Mouse (Mus musculus) forebrain, embryonic 14.5 days (tissue): ENCODE results near the gene Edil3. TPM values are rescaled to one million over a fixed set of nuclear protein-coding genes. Genes with fewer than 3 reads are reported as not detected.
"Not testable (repeated sequence)": the region's sequence is repeated elsewhere in the genome, so short reads cannot be mapped to it uniquely, and the experiment has no call there.

ENCODE experiments used
- ATAC-seq: fragments of 200-750 bp; cut with Nextera tagmentation; 2 replicates; pipeline ENCODE4 v1.8.0; 2017; ENCODE audit warnings: mild to moderate bottlenecking, moderate library complexity
- DNase-seq: peaks from one replicate; pipeline ENCODE4 v3.0.0-alpha.2; 2015; ENCODE audit warnings: low spot score
- H3K27ac ChIP-seq: fragments of 300-500 bp; sonication (generic); 2 replicates; pipeline ENCODE4 v1.5.1; 2014; ENCODE audit warnings: low read depth, mild to moderate bottlenecking, control low read depth, low read length, moderate library complexity
- H3K27me3 ChIP-seq: fragments of 300-500 bp; sonication (generic); replicated peaks from 2 replicates; pipeline ENCODE4 v1.6.1; 2014; ENCODE audit warnings: low read length, control low read depth, mixed read lengths; ENCODE audit not compliant: control insufficient read depth, insufficient read depth
- H3K36me3 ChIP-seq: fragments of 300-500 bp; sonication (generic); 2 replicates; pipeline ENCODE4 v1.6.1; 2014; ENCODE audit warnings: low read length, control low read depth; ENCODE audit not compliant: control insufficient read depth, insufficient read depth
- H3K4me1 ChIP-seq: fragments of 300-500 bp; sonication (generic); 2 replicates; pipeline ENCODE4 v1.6.1; 2014; ENCODE audit warnings: antibody characterized with exemption, low read length, control low read depth; ENCODE audit not compliant: control insufficient read depth, insufficient read depth
- H3K4me2 ChIP-seq: fragments of 300-500 bp; sonication (generic); 2 replicates; pipeline ENCODE4 v1.6.1; 2014; ENCODE audit warnings: mild to moderate bottlenecking, control low read depth, low read length
- H3K4me3 ChIP-seq: fragments of 300-500 bp; sonication (generic); 2 replicates; pipeline ENCODE4 v1.5.1; 2014; ENCODE audit warnings: low read depth, low read length, control low read depth
- H3K9ac ChIP-seq: fragments of 300-500 bp; sonication (generic); 2 replicates; pipeline ENCODE4 v1.6.1; 2014; ENCODE audit warnings: mild to moderate bottlenecking, low read length, control low read depth, moderate library complexity
- H3K9me3 ChIP-seq: fragments of 300-500 bp; sonication (generic); replicated peaks from 2 replicates; pipeline ENCODE4 v1.6.1; 2016; ENCODE audit warnings: low read length, control low read depth, mixed read lengths; ENCODE audit not compliant: control insufficient read depth
- whole genome bisulfite sequencing: fragments of 180-500 bp; shearing (Covaris S2); extraction: QIAGEN DNeasy Blood & Tissue Kit; methylation state at CpG from one replicate; pipeline ENCODE4 v1.1.7; 2014; 5-methylcytosine and 5-hydroxymethylcytosine counted together
- polyA plus RNA-seq: library from polyadenylated mRNA; unstranded; fragments of >200 nt; fragmentation: Nextera tagmentation; extraction: Ambion mirVana; gene quantifications from 2 replicates; pipeline ENCODE4 v1.2.1, GENCODE M21; 2014

Edil3 gene
- polyA plus RNA-seq, 1 experiment from 2014 or later = 38.5 TPM

DNA sequence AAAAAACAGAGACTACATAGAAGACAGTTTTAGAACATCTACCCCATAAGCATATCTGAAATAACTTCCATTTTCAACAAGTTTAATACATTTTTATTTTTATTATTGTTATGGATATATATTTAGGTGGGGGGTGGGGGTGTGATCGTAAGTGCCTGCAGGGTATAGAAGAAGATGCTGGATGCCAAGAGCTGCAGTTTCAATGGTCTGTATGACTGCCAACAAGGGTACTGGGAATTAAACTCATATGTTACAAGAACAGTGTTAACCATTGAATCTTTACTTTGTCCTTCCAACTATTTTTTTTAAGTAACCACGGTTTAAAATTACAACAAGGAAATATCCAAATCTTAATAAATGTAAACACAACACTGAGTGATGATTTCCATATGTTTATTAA lies 214.4 kb downstream of the Edil3 start:
- Histone ChIP-seq H3K36me3 (no peaks in the 10 kb centered on the region), H3K27me3 (no peaks in the 10 kb centered on the region), H3K4me2 (no peak overlapping the region), H3K9ac (no peak overlapping the region), H3K4me3 (no peak overlapping the region), H3K9me3 (no peaks in the 10 kb centered on the region), H3K4me1 (no peaks in the 10 kb centered on the region), H3K27ac (no peak overlapping the region)
- WGBS = 80% methylated on average over 2 of the region's 2 CpGs
- DNase-seq (no peak), ATAC-seq (no peak)

DNA sequence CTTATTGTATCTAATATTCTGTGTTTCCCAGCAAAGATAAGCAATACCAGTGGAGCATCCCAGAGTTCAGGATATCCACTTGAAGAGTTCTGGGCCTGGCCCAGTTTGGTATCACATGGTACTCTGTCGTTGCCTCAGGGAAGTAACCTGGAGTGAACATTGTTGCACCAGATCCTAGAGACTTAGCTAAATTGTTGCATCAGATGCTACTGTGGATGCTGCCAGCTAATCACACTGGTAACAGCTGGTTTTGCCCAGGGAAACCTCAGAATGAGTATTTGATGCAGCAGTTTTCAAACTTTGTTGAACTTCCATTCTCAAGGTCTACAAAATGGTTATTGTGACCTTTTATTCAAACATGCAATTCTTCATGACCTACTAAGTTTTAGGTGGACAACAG lies 220.2 kb downstream of the Edil3 start:
- ATAC-seq (no peak), DNase-seq (no peak)
- H3K9me3 ChIP-seq = no peaks in the 10 kb centered on the region
- H3K4me2 ChIP-seq = no peak overlapping the region
- H3K4me3 ChIP-seq = no peak overlapping the region
- no peaks in the 10 kb centered on the region for H3K27me3 ChIP-seq
- H3K9ac ChIP-seq = no peak overlapping the region
- H3K27ac ChIP-seq = no peak overlapping the region
- no peaks in the 10 kb centered on the region for H3K36me3 ChIP-seq
- H3K4me1 ChIP-seq = no peaks in the 10 kb centered on the region
- 89% methylated on average over 1 of the region's 1 CpGs for WGBS

DNA sequence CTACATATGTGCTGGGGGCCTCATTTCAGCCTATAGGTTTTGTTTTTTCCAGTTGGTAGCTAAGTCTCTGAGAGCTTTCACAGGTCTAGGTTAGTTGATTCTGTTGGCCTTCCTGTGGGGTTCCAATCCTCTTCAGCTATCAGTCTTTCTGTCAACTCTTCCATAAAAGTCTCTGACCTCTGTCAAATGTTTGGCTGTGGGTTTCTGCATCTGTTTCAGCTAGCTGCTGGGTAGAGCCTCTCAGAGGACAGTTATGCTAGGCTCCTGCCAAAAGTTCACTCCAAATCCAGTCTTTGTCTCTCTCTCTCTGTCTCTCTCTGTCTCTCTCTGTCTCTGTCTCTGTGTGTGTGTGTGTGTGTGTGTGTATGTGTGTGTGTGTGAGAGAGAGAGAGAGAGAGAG lies 248.9 kb downstream of the Edil3 start:
- not testable (repeated sequence) for H3K9me3 ChIP-seq, H3K27ac ChIP-seq, H3K4me3 ChIP-seq, H3K4me1 ChIP-seq, DNase-seq, ATAC-seq, H3K27me3 ChIP-seq, H3K4me2 ChIP-seq, H3K36me3 ChIP-seq, H3K9ac ChIP-seq

DNA sequence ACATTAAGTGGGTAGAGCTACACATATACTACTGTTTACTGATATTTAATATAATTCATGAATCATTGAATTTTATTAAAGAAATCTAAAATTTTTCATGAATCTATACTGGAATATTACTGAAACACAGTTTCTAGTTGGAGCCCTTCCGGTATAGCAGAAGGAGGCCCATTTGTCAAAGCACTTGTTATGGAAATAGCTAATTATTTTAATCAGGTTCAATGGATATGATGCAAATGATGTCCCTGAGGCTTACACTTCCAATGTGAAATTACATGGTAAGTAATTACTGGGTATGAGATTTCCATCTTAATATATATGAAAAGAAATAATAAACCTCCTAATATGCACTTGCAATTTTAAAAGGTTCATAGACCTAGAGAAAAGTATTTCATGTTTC lies 254.9 kb downstream of the Edil3 start:
- no peak overlapping the region for H3K4me2 ChIP-seq
- 37% methylated on average over 1 of the region's 1 CpGs for WGBS
- no peaks in the 10 kb centered on the region for H3K4me1 ChIP-seq
- no peaks in the 10 kb centered on the region for H3K27me3 ChIP-seq
- no peak overlapping the region for H3K27ac ChIP-seq
- DNase-seq (peak; percentile 47), ATAC-seq (peak; percentile 73; the same call in 1 of the 2 replicates)
- no peak overlapping the region for H3K4me3 ChIP-seq
- H3K36me3 ChIP-seq = no peaks in the 10 kb centered on the region
- H3K9ac ChIP-seq = no peak overlapping the region
- no peaks in the 10 kb centered on the region for H3K9me3 ChIP-seq

DNA sequence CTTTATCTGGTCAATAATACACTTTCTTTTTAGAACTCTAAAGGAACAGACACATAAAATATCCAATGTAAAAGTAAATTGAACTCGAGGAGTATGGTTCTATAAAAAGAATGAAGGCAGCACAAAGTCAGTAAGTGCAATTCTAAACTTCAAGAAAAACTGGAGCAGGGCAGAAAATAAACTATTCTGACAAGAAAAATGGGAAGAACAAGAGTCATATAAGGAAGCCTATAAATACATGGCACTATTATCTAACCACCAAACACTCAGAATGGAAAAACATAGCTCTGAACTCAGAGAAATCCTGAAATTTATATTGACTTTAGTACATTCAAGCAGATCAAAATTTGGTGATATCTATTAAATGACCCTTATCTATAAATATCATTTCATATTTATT lies 284.6 kb downstream of the Edil3 start:
- no peak overlapping the region for H3K27ac ChIP-seq
- 75% methylated on average over 1 of the region's 1 CpGs for WGBS
- DNase-seq (no peak), ATAC-seq (no peak)
- H3K9ac ChIP-seq = no peak overlapping the region
- no peak overlapping the region for H3K4me3 ChIP-seq
- no peaks in the 10 kb centered on the region for H3K27me3 ChIP-seq
- H3K4me1 ChIP-seq = no peaks in the 10 kb centered on the region
- H3K36me3 ChIP-seq = no peaks in the 10 kb centered on the region
- H3K9me3 ChIP-seq = no peaks in the 10 kb centered on the region
- no peak overlapping the region for H3K4me2 ChIP-seq

DNA sequence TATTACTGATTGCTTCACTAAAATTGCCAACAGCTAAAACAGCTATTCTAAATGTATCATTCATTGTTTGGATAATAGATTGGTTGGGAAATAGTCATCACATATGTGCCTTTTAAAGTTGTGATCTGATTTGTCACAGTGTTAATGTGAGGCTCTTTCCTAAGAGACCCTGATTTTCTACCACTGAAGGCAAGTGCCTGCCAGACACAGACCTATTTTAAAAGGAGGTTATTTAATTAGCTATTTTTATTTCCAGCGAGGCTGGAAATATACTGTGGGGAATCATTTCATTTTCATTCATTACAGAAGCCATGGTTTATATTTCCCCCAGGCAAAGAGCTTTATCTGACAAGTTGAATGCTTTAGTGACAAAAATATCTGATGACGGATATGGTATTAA lies 296.3 kb downstream of the Edil3 start:
- Histone ChIP-seq H3K4me2 (no peak overlapping the region), H3K9ac (no peak overlapping the region), H3K27me3 (no peaks in the 10 kb centered on the region), H3K4me3 (no peak overlapping the region), H3K27ac (no peak overlapping the region), H3K4me1 (no peaks in the 10 kb centered on the region), H3K9me3 (no peaks in the 10 kb centered on the region), H3K36me3 (no peaks in the 10 kb centered on the region)
- 58% methylated on average over 2 of the region's 2 CpGs for WGBS
- ATAC-seq = no peak
- DNase-seq = peak; percentile 8

DNA sequence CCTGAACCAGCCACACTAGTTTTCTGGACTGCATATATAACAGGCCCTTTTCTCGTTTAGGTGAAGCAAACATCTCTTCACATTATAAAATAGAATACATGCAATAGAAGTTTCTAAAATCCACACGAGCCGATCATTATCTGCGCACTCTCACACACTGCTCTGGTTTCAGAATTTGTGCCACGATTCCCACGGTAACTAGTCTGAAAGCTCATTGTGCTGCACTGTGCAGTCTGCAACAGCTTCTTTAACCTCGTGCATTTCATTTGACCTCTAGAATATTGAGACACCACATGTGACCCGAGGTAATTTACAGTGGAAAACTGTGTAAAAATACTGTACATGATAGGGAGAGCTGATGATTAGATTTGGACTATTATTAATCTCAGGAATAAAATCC lies 298.5 kb downstream of the Edil3 start:
- H3K4me1 ChIP-seq = no peaks in the 10 kb centered on the region
- no peaks in the 10 kb centered on the region for H3K27me3 ChIP-seq
- WGBS = 65% methylated on average over 8 of the region's 8 CpGs
- DNase-seq = peak; percentile 13
- no peak overlapping the region for H3K4me2 ChIP-seq
- H3K27ac ChIP-seq = no peak overlapping the region
- H3K9ac ChIP-seq = no peak overlapping the region
- H3K36me3 ChIP-seq = no peaks in the 10 kb centered on the region
- no peaks in the 10 kb centered on the region for H3K9me3 ChIP-seq
- no peak overlapping the region for H3K4me3 ChIP-seq
- peak; percentile 52; the same call in 1 of the 2 replicates for ATAC-seq

DNA sequence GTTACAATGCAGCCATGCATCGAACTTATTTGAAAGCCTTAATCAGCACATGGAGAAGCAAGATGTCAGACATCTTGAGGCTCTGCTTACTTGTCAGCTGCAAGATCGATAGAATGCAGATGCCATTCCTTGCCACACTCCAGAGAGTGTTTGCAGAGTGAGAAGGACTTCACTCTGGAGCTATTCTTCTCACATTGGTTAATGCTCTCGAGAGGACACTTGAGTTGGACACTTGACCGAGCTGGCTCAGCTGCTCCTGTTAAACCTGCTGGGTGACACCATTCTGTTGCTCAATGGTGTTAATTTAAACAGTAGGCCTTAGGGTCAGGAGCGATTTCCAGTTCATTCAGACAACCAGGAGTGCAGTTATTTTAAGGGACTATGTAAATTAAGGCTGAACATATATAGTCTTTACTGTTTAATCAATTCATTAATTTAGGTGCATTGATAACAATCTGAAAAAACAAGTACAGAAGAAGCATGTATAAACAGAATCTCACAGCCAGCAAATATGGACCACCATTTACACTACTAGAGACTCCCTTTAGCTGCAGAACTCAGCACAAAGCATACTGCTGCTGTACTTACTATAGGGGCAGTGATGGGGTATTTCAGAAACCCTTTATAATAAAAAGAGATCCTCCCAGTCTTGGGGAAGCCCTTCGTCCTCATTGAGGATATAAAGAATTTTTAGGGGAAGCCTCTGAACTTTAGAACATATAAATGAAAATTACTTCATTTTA lies 301.4 kb downstream of the Edil3 start:
- no peak overlapping the region for H3K4me3 ChIP-seq
- no peak overlapping the region for H3K4me2 ChIP-seq
- H3K27ac ChIP-seq = no peak overlapping the region
- no peaks in the 10 kb centered on the region for H3K4me1 ChIP-seq
- WGBS = 55% methylated on average over 6 of the region's 6 CpGs
- ATAC-seq (no peak), DNase-seq (no peak)
- no peaks in the 10 kb centered on the region for H3K9me3 ChIP-seq
- no peaks in the 10 kb centered on the region for H3K27me3 ChIP-seq
- H3K36me3 ChIP-seq = no peaks in the 10 kb centered on the region
- no peak overlapping the region for H3K9ac ChIP-seq

DNA sequence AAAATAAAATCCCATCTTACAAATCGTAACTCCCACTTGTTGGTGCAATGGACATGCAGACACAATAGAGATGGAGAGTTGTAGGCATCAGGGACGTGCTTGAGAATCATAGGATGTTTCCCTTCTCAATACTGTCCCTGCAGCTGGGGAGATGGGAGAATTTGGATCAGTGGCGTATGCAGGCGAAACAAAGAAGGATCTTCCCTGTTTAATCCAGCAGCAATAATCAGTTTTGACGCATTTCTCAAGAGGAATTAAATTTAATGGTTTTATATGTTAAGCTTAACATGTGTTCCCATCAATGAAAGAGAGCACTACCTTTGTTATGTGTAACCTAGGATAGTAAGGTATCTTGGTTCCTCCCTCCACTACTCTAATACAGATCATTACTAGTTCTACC lies 302.1 kb downstream of the Edil3 start:
- 84% methylated on average over 5 of the region's 5 CpGs for WGBS

More for the DNA sequence above, 302.1 kb downstream of the Edil3 start:
- Histone ChIP-seq H3K4me3 (no peak overlapping the region), H3K4me2 (no peak overlapping the region), H3K27ac (no peak overlapping the region), H3K36me3 (no peaks in the 10 kb centered on the region), H3K4me1 (no peaks in the 10 kb centered on the region), H3K9ac (no peak overlapping the region), H3K9me3 (no peaks in the 10 kb centered on the region), H3K27me3 (no peaks in the 10 kb centered on the region)
- ATAC-seq (no peak), DNase-seq (no peak)
